Mouse (Mus musculus): ENCODE measurements around the gene Tspan12.

GRCm38 (mm10) chr6:21833531-21833930, 18.8 kb downstream of the Tspan12 start:
- TF ChIP-seq POLR2A (IDR thresholded peaks at IDR 0.05; ENCODE audit: borderline replicate concordance, control insufficient read depth, low read depth, low read length) (no peak), CTCF (IDR thresholded peaks at IDR 0.05; ENCODE audit: control insufficient read depth, insufficient read depth, low read length) (no peak)

Measured in bone marrow, adult 2 months (tissue).